Mouse (Mus musculus): Measurements from ENCODE around the gene Dpp6.

GRCm38 (mm10) chr5:26991587-26991986, 174.6 kb downstream of the Dpp6 start:
- TF ChIP-seq CTCF (IDR thresholded peaks at IDR 0.05; ENCODE audit: low read depth) (no peak), EP300 (IDR thresholded peaks at IDR 0.05; ENCODE audit: low read depth) (no peak)

Data from liver, postnatal 0 days (tissue).